Mouse (Mus musculus): ENCODE data around the gene Swt1.
"Not testable (repeated sequence)": the region's sequence is repeated elsewhere in the genome, so short reads cannot be mapped to it uniquely, and the experiment has no call there.

Gene Swt1

DNA sequence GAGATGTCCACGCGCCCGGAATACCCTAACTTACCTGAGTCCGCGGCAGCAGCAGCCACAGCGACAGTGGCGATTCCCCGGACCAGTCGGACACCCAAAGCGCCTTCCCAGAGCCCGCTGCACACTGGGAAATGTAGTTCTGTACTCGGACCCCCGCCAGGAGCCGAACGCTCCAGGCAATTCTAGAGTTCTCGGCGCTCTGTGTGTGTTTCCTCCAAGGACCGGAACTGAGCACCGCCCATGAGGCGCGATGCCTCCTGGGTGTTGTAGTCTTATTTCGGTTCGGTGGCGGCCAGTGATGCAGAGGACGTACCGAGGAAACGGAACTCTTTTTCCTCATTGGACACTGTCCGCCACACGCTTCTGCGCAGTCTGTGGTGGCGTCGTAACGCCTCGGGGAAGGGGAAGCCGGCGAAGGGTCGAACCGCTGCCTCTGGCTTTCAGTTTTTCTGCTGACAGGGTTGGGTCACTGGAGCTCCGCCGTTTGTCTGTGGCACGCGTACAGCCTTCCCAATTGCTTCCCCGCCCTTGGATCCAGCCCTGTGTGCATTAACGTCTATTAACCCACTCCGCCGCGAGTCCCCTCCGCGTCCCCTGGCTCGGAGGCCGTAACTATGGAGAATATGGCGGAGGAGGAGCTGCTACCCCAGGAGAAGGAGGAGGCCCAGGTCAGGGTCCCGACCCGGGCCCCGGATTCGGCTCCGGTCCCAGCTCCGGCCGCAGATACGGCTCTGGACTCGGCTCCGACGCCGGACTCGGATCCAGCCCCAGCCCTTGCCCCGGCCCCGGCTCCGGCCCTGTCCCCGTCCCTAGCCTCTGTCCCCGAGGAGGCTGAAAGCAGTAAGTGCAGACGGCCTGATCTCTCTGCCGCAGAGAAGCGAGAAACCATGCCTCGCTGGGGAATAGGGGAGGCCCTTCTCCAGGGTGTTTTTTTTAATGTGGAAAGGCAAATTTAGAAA is at the start of gene Swt1, which contains the start of gene Trmt1l:
Gene Swt1, minus strand, starts transcription at position 193 of the 959 bp plus-strand sequence.
Gene Trmt1l, plus strand, starts transcription at position 280 of the 959 bp plus-strand sequence.
- DNase-seq: peak; percentile 99

DNA sequence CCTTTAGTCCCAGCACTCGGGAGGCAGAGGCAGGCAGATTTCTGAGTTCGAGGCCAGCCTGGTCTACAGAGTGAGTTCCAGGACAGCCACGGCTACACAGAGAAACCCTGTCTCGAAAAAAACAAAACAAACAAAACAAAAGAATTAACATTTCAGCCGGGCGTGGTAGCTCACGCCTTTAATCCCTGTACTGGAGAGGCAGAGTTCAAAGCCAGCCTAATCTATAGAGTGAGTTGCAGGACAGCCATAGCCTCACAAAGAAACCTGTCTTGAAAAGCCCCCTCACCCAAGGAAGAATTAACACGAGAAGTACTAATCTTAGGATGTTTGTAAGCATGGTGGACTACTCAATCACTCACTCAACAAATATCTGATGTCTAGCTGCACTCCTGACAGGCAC is 44.1 kb upstream of the Swt1 start:
- DNase-seq: not testable (repeated sequence)

DNA sequence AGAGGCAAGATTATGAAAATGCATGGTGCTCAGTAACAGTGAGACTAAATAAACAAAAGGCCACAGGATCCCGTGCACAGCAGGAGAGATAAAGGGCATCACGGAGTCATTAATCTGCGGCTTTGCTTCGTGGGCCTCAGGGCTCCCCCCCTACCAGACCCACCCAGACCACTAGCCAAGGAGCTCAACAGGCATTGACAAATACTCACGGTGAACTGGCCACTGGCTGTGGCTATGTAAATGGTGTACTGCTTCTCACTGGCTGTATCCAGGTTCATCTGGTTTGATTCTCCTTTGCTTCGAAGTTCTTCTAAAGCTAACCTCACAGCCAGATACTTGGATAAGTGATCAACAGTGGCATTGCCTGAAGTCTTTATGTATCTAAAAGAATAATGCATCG is 43.2 kb upstream of the Swt1 start:
- DNase-seq: no peak

DNA sequence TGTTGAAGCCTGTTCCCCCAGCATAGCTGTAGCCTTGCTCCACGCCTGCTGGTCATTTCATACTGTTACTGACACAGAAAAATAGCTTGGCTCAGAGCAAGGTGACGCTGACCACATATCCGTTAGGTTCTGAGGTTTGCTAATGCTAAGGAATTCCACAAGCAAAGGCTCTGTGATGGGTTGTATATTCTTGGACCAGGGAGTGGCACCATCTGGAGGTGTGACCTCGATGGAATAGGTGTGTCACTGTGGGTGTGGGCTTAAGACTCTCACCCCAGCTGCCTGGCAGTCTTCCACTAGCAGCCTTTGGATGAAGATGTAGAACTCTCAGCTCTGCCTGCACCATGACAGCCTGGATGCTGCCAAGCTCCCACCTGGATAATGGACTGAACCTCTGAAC is 38.3 kb upstream of the Swt1 start:
- DNase-seq: no peak

DNA sequence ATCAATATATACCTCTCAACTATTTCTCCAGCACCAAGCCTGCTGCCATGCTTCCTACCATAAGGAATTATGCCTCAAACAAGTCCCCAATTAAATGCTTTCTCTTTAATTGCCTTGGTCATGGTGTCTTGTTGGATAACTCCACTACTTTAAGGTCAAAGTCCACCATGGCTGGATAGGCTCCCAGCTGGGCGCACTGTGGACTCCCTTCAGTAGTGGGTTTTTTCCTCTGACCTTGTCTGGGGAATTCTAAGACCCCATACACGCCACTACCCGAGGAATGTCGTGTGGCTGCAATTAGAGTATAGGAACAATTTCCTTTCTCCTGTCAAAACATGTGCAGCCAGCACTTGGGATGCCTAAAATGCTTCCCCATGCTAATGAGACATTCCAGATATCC is 36.7 kb upstream of the Swt1 start:
- DNase-seq: no peak

DNA sequence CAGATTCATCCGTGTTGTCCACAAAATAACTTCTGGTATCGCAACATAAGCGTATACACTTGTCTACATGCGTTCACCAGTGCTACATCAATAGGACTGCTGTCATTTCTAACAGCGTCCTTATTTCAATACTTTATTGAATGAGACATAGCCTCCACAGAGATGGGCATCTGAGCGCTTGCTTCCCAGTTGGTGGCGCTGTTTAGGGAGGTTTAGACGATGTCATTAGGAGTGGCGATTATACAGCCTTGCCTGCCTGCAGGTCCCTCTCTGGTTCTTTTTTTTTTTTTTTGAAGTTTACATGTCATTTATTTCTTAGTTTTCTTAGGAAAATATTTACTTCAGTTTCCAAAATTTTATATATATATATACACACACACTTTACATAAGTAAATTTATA is 33.0 kb upstream of the Swt1 start:
- no peak for DNase-seq

DNA sequence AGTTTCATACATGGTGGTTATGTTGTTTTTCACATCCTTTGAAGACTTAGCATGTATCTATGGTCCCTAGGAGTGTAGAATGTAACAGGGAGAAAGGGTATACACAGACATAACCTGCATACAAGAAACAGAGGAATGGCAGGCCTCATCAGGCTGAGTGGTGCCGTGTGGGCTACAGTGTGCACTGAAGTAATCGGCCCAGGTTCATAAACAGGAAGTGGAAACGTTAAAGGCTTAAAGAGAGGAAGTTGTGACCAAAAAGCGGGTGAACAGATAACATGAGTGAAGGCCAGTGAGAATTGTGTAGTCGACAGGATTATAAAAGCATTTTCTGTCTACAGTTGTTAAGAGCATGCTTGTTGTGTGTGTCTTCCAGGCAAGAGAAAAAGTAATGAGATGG is 28.8 kb upstream of the Swt1 start:
- DNase-seq: no peak

DNA sequence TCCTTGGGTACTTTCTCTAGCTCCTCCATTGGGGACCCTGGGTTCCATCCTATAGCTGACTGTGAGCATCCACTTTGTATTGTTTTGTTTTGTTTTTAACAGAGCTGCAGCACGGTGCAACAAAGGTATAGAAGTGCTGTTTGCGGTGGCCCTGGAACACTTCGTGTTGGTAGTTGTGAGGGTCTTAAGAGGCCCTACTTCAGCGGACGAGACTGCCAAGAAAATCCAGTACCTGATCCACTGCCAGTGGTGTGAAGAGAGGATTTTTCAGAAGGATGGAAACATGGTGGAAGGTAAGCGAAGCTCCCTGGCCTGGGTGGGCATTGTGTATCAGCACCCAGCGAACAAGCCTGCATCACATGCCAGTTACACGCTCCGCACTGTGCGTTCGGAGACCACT is 23.7 kb upstream of the Swt1 start:
- no peak for DNase-seq

DNA sequence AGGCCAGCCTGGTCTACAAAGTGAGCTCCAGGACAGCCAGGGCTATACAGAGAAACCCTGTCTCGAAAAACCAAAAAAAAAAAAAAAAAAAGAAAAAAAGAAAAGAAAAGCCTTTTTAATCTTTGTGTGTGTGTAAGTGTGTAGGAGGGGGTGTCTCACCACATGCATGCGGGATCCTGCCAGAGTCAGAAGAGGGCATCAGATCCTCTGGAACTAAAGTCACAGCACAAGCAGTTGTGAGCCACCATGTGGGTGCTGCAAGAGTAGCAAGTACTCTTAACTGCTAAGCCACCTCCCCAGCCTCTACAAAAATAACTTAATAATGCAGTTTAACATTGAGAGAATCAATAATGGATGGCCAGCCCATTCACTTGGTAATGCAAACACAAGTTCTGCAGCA is 22.6 kb upstream of the Swt1 start:
- DNase-seq: no peak

DNA sequence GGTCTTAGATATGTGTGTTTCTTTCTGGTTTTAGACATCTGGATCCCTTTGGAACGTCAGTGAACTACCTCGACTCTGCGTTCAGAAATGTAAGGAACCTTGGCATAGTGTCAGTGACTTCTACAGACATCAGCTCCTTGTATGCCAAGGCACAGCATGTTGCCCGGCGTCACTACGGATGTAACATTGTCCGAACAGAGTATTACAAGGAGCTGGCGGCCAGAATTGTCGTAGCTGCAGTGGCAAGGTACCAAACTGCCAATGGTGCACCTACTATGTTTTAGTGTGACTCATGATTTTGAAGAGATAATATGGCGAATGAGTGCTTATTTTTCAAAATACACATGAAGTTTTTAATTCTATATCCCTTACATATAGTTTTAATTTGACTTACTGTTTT is 21.6 kb upstream of the Swt1 start:
- DNase-seq: peak; percentile 22

DNA sequence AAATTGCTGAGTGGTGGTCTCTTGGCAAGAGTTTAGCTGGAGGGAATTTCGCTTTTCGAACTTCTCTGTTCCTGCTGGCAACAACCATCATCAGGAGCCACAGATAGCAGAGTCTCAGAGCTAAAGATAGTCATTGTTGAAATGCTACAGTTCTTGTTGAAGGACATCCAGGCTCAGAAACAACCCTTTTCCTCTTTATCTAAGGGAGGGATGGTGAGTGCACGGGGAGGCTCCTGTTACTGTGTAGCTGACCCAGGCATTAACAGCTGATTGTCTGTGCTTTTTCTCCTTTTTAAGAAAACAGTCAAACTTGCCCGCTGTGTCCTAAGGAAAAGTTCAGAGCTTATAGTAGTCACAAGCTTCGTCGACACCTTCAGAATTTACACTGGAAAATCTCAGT is 7.2 kb upstream of the Swt1 start:
- no peak for DNase-seq

DNA sequence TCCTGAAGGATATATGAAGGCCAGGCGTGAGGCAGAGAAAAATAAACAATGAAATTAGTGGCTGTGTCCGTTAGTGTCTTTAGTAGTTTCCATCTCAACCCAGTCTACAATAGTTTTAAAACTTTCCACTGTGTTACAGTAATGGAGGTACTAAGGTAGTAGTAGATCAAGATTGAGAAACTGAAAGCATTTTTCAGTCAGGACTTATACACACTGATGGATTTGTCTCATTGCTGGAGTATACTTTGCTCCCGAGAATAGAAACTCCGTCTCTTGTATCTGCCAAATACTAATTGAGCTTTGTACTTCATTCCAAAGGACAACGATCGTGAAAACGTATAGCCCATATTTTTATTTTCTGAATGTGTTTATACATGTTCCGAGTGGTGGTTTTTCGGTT is 1.1 kb upstream of the Swt1 start:
- DNase-seq: no peak

DNA sequence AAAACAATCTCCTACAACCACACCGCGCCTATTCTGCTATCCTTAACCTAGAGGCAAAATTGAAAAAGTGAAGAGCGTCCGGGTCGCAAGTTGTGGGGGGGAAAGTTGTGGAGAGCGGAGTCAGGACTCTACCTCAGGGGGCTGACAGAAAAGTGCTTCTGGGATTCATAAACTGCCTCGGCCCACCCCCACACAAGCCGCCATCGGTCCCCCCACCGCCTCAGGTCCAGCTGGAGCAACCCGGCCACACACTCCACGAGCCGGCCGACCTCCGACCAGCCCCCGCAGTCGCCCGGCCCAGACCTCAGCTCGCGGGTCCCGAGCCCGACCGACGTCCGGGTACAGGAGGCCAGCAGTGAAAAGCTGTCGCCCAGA is 380 bp downstream of the Swt1 start:
- no peak for DNase-seq

DNA sequence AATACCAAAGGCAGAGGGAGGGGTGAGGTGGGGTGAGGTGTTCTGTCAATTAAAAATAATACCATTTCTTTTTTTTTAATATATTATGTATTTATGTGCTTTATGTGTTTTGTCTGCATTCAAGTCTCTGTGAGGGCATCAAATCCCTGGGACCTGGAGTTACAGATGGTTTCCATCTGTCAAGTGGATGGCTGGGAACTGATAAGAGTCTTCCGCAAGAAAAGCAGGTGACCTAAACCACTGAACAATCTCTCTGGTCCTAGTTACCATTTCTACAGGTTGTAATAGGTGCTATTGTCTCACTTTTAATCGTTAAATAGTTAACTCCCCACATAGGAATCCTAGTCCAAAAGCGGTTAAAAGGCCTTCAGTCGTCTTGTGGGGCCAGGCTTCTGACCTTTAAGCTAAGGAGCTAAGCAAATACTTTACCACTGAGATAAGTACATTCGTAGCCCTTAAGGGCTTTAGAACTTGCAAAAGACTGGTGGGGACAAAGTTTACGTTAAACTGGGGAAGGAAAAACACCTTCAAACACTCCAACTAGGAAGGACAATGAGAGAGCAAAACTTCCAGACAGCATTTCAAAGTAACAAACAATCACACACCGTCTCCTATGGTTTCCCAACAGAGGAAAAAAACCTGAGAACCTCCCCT is 1.2 kb downstream of the Swt1 start:
- no peak for DNase-seq

DNA sequence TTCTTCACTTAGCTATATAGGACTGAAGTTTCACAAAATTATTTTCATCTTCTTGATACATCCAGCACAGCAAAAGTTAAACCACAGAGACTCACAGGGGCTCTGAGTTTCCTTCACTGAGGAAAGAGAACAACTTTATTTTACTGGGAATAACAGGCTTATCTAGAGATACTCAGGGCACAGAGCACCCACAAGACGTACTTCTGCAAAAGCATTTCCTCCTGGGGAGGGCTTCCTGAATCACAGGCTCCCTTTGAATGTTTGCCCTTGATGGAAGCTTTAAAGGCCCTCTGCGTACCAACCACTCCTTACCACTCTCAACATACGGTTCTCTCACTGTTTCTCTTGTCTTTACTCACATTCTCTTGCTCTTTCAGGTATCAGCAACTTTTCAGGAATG is 6.1 kb downstream of the Swt1 start:
- no peak for DNase-seq

DNA sequence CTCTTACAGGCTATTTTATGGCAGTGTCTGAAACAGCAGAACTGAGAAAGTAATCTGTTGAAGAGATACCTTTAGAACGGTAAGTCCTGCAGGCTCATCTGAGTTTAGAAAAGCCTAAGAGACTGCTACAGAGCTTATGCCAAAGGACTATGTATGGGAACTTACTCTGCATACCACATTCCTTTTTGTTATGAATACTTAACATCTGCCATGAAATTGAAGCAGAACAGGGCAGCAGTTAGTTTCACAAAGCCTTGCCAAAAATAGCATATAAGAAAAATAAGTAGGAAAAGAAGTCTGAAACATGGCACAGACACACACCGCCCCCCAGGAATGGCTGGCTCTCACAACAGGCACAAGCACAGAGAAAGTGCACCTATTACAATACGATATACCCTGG is 18.4 kb downstream of the Swt1 start:
- no peak for DNase-seq

DNA sequence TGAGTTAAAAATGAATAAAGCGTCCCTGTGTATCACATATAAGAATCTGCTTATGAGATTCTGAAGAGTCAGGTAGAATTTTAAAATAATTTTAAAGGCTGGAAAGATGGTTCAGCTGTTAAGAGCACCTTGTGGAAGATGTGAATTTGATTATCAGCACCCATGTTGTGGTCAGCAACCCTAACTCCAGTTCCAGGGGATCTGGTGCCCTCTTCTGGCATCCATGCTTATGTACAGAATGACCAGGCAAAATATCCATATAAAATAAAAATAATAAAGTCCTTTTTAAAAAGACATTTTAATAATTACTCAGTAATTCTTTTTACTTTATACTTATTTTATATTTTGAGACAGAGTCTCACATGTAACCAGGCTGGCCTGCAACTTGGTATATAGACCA is 38.2 kb downstream of the Swt1 start:
- DNase-seq: no peak

DNA sequence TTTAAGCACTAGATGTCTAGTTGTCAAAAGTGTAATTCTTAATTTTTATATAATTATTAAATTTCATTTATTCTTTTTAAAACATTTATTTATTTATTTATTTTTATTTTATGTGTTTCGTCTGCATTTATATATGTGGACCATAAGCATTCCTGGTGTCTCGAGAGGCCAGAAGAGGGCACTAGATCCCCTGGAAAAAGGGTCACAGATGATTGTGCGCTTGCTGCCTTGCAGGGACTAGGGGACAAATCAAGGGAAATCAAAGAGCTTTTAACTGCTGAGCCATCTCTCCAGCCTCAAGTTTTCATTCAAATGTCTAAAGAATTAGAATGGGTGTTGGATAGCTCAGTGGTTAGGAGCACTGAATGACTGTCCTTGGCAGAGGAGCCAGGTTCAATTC is 50.9 kb downstream of the Swt1 start:
- no peak for DNase-seq

DNA sequence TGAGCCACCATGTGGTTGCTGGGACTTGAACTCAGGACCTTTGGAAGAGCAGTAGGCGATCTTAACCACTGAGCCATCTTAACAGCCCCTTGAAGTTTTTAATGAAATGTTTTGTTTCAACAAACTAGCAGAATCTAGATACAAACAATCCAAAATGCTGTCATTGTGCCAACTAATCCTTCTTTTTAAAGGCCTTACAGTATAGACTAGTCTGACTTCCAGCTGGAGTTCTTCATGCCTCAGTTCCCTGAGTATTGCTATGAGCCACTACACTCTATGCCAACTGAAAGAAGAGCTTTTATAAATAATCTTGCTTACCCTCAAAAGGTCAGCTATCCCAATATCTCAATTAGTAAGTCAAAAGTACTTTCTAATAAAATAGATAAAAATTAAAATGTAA is 55.4 kb downstream of the Swt1 start:
- no peak for DNase-seq

DNA sequence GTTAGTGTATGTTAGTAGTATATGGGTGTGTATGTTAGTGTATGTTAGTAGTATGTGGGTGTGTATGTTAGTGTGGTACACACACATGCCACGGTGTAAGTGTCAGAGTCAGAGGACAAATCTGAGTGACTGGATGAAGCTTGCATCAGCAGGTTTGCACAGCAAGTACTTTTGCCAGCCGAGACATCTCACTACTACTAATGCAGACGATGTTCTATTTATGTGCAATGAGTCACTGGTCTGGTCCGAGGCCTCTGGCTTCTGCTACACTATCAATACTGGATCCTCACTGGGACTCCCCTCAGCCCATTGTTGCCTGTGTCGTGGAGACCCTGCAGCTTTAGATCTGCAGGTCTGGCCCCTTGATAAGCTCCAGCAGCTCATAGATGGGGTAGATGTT is 56.7 kb downstream of the Swt1 start:
- no peak for DNase-seq

DNA sequence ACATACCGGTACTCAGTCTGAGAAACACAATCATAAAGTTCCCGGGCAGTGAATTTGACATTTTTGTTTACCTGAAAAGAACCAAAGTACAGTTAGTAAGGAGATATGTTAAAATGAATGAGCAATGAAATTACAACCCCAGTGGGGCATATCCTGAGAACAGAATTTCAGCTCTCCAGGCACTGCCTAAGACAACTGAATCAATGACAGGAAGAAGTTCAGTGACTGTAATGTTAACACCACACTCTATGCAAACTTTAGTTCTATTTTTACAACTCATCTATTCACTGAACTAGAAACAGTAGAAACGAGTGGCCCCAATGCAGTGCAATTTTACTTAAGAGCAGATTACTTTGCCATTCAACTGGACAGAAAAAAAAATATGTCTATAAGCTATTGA is 57.7 kb downstream of the Swt1 start:
- no peak for DNase-seq

DNA sequence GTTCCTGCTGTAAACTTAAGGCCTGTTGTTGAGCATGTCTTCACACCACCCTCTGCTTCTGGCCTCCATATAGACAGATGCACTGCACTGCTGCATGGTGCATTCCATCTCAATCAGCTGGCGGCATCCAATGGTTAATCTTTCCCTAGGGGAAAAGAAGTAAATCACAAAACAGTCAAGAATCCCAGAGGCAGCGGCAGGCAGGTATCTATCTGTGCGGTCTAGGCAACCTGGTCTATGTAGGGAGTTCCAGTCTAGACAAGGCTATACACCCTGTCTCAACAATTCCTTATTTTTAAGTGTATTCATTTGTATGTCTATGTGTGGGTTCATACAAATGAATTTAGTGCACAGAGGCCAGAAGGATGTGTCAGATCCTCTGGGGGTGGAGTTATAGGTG is 59.8 kb downstream of the Swt1 start:
- DNase-seq: no peak

DNA sequence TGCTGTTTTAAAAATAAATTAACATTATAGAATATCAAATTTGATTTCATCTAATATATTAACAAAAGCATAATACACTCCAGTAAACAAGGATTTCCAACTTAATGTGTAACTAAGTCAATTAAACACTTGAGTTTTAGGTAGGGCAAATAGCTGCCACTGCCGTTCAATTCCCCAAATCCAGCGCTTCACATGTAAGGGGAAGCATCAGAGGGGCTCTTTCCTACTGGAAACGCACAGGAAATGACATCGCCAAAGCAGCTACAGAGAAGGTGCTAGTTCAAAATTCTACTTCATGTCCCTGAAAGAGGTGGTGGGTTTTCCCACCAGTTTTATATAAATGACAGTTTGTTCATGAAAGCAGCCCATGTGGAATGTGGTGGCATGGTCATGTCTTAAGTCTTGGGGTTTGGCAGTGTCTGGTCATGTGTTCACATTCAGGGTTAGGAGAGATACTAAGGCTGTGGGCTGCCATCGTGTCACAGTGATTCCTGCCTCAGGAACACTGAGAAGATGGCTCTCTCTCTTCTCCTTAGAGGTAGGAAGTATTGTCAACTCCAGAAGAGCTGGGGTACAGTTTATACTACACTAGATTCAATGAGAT is 60.4 kb downstream of the Swt1 start:
- no peak for DNase-seq

DNA sequence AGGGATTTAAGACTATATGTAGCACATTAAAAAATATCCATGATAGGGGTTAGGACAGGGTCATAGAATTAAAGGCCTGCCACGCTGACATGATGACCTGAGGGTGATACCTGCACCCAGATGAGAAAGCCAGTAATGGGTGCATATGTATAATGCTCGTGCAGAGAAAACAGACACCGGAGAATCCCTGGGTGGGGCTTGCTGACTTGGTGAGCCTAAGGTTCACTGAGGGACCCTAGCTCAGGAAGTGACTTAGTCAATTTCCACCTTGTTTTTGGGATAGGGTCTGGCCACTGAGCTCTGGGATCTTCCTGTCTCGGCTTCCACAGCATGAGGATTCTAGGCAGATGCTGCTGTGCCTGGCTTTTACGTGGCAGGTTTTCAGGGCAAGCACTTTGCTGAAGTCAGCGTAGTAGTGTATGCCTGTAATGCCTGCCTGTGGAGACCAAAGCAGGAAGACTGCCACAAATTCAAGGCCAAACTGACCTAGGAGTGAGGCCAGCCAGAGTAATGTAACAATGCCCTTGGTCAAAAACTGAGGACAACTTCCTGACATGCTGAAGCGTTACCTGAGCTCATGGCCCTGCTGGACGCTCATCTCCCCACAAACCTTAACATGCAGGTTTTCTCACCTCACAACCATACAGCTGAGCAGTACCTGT is 61.2 kb downstream of the Swt1 start:
- no peak for DNase-seq
